Mouse (Mus musculus) ES-E14 (cell line): Measurements from ENCODE around the gene Dctn3.

Experiments
- CHD2 ChIP-seq: IDR thresholded peaks from 2 replicates; pipeline ENCODE4 v1.6.1; 2014; ENCODE audit warnings: mild to moderate bottlenecking, low read depth, low read length, inconsistent platforms
- HCFC1 ChIP-seq: IDR thresholded peaks from 2 replicates; pipeline ENCODE4 v1.6.1; 2012; ENCODE audit warnings: low read length, inconsistent platforms, borderline replicate concordance; ENCODE audit not compliant: insufficient read depth
- ZC3H11A ChIP-seq: IDR thresholded peaks from 2 replicates; pipeline ENCODE4 v1.6.1; 2012; ENCODE audit warnings: low read depth, mild to moderate bottlenecking, inconsistent platforms, low read length, borderline replicate concordance
- ZNF384 ChIP-seq: IDR thresholded peaks from 2 replicates; pipeline ENCODE4 v1.6.1; 2012; ENCODE audit warnings: low read depth, low read length, inconsistent platforms

- TF ChIP-seq HCFC1 (no peak), ZNF384 (no peak), ZC3H11A (no peak), CHD2 (no peak)
These were observed 9.5 kb downstream of the Dctn3 start, which contains the start of gene Rpp25l for GRCm38 (mm10) chr4:41713197-41714067.
